Mouse (Mus musculus): Measurements from ENCODE around the gene Nuak1. TPM values are rescaled to one million over a fixed set of nuclear protein-coding genes. Genes with fewer than 3 reads are reported as not detected.

The Nuak1 gene
- polyA plus RNA-seq (2017; shearing (Covaris generic)) = not detected

GRCm38 (mm10) chr10:84440541-84441433 lies at the start of gene Nuak1:
TSS of gene Nuak1 (minus strand) at chr10:84440597.

Other genes with a start within 250 kb of the Nuak1 start
- 1.4 TPM for gene Ckap4, start 93.5 kb upstream of the Nuak1 start, polyA plus RNA-seq (2017; shearing (Covaris generic))
- gene Tcp11l2, start 136.0 kb upstream of the Nuak1 start, polyA plus RNA-seq (2017; shearing (Covaris generic)) = 805 TPM
- gene Polr3b, start 181.7 kb upstream of the Nuak1 start, polyA plus RNA-seq (2017; shearing (Covaris generic)) = 39.4 TPM